Mouse (Mus musculus) stomach, embryonic 16.5 days (tissue): ENCODE data around the gene Slco3a1. TPM values are rescaled to one million over a fixed set of nuclear protein-coding genes. Genes with fewer than 3 reads are reported as not detected.

Experiments used
- ATAC-seq: fragments of 200-750 bp; cut with Nextera tagmentation; 2 replicates; pipeline ENCODE4 v1.8.0; 2017; ENCODE audit warnings: moderate number of reproducible peaks, moderate TSS enrichment; ENCODE audit not compliant: insufficient read depth, low FRiP score
- H3K27ac ChIP-seq: fragments of 300-500 bp; sonication (generic); 2 replicates; pipeline ENCODE4 v1.5.1; 2014; ENCODE audit warnings: low read length
- H3K27me3 ChIP-seq: fragments of 300-500 bp; sonication (generic); 2 replicates; pipeline ENCODE4 v1.6.1; 2014; ENCODE audit warnings: low read length, control low read depth, mixed read lengths; ENCODE audit not compliant: control insufficient read depth, insufficient read depth
- H3K36me3 ChIP-seq: fragments of 300-500 bp; sonication (generic); 2 replicates; pipeline ENCODE4 v1.6.1; 2014; ENCODE audit warnings: low read length; ENCODE audit not compliant: control insufficient read depth, insufficient read depth
- H3K4me1 ChIP-seq: fragments of 300-500 bp; sonication (generic); 2 replicates; pipeline ENCODE4 v1.6.1; 2014; ENCODE audit warnings: low read length, control low read depth, mixed read lengths; ENCODE audit not compliant: control insufficient read depth, insufficient read depth
- H3K4me2 ChIP-seq: fragments of 300-500 bp; sonication (generic); 2 replicates; pipeline ENCODE4 v1.6.1; 2014; ENCODE audit warnings: low read depth, low read length, mixed read lengths
- H3K4me3 ChIP-seq: fragments of 300-500 bp; sonication (generic); replicated peaks from 2 replicates; pipeline ENCODE4 v1.5.1; 2014; ENCODE audit warnings: mild to moderate bottlenecking, low read length
- H3K9ac ChIP-seq: fragments of 300-500 bp; sonication (generic); 2 replicates; pipeline ENCODE4 v1.6.1; 2014; ENCODE audit warnings: low read length
- H3K9me3 ChIP-seq: fragments of 300-500 bp; sonication (generic); replicated peaks from 2 replicates; pipeline ENCODE4 v1.6.1; 2016; ENCODE audit warnings: low read length, control low read depth; ENCODE audit not compliant: control insufficient read depth
- WGBS: fragments of 180-500 bp; shearing (Covaris S2); extraction: QIAGEN DNeasy Blood & Tissue Kit; methylation state at CpG from one replicate; pipeline ENCODE4 v1.1.7; 2014; 5-methylcytosine and 5-hydroxymethylcytosine counted together
- polyA plus RNA-seq: library from polyadenylated mRNA; unstranded; fragments of >200 nt; fragmentation: Nextera tagmentation; extraction: Ambion mirVana; gene quantifications from 2 replicates; pipeline ENCODE4 v1.2.1, GENCODE M21; 2015

Gene Slco3a1
- polyA plus RNA-seq, 1 experiment from 2014 or later, result 10.7 TPM

DNA sequence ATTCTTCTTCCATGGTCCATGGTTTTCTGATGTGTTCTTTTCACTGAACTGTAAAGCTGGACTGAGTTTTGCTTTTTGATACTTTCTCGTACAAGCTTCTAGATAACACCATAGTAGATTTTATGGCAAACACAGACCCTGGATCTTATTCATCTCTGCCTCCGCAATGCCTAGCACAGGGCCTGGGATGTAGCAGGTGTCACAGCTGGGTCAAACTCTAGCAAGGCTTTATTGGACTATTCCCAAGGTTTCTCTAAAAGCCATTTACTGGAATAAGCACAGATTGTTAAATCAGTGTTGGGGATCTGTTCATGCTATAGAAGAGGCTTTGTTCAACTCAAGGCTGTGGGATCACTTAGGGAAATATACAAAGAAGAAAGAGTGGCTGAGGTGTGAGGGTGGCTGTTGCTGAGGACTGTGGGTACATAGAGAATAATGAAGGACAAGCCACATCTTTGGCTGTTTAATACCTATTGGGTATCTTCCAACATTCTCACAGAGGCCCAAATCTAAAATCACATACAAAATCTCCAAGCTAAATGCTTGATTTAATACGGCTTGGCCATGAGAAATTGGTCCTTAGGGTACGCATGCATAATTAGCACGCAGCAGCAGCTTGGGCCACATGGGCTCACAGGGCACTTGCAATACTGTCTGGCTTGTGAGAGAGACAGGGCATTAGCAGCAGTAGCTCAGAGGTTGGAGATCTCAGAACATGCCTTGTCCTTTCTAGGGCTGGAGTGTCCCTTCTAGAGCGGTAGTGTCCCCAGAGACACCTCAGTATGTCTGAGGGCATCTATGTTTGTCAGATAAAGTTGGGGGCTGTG lies 241.1 kb downstream of the Slco3a1 start:
- Histone ChIP-seq H3K36me3 (no peaks in the 10 kb centered on the region), H3K9ac (no peak overlapping the region), H3K4me2 (no peak overlapping the region), H3K4me3 (no peak overlapping the region), H3K9me3 (no peaks in the 10 kb centered on the region), H3K4me1 (no peaks in the 10 kb centered on the region), H3K27me3 (no peaks in the 10 kb centered on the region), H3K27ac (no peak overlapping the region)
- ATAC-seq, result no peak
- 87% methylated on average over 6 of the region's 6 CpGs for WGBS

DNA sequence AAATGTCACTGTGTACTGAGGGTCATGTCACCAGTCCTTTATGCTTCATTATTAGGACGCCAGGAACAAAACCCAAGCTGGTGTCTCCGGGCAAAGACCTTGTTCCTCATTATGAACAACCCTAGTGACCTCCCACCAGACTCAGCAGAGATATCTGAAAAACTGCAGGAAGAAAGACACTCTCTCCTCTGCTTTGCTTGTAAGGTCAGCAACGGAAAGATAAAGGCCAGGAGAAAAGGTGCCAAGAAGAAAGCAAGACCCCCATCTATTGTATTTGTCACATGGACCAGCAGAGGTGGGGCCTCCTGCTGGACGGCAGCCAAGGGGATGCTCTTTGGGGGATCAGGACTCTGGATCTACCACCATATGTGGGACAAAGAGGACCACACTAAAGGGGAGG lies 243.0 kb downstream of the Slco3a1 start:
- 62% methylated on average over 4 of the region's 4 CpGs for WGBS
- Histone ChIP-seq H3K27me3 (no peaks in the 10 kb centered on the region), H3K9me3 (no peaks in the 10 kb centered on the region), H3K9ac (no peak overlapping the region), H3K4me1 (no peaks in the 10 kb centered on the region), H3K4me2 (no peak overlapping the region), H3K36me3 (no peaks in the 10 kb centered on the region), H3K27ac (no peak overlapping the region), H3K4me3 (no peak overlapping the region)
- no peak for ATAC-seq

DNA sequence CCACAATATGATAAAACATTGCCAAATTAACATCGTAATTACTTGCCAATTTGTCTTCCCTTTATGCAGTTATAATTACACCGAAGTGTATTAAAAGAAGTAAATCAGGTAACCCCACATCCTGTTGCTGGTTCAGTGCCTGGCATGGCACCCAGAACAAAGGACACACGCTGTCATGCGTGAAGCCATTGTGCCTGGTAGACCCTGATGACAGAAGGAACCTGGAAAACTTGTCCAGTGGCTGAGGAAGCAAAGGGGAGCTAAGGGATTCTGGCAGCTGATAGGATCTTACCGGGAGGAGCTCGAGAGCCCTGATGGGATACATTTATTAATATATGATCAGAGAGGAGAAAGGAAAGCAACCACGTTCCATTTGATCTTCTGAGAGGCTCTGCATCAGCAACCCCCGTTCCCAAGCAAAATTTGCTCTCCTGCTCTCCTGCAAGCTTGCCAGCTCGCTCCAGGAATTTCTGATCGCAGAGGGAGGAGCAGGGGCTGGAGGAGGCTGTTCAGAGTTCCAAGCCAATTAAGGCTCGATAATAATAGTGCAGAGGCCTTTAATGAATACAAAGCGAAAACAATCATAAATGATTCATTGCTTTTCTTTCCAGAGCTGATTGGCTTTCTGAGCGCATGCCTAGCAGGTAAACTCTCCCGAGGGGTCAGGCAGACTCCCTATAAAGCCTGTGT lies 250.8 kb downstream of the Slco3a1 start:
- no peaks in the 10 kb centered on the region for H3K27me3 ChIP-seq
- H3K4me1 ChIP-seq, result no peaks in the 10 kb centered on the region
- H3K36me3 ChIP-seq, result no peaks in the 10 kb centered on the region
- ATAC-seq, result no peak
- H3K9me3 ChIP-seq, result no peaks in the 10 kb centered on the region
- no peak overlapping the region for H3K4me3 ChIP-seq
- 64% methylated on average over 14 of the region's 14 CpGs for WGBS
- H3K27ac ChIP-seq, result no peak overlapping the region
- H3K9ac ChIP-seq, result no peak overlapping the region
- H3K4me2 ChIP-seq, result no peak overlapping the region

DNA sequence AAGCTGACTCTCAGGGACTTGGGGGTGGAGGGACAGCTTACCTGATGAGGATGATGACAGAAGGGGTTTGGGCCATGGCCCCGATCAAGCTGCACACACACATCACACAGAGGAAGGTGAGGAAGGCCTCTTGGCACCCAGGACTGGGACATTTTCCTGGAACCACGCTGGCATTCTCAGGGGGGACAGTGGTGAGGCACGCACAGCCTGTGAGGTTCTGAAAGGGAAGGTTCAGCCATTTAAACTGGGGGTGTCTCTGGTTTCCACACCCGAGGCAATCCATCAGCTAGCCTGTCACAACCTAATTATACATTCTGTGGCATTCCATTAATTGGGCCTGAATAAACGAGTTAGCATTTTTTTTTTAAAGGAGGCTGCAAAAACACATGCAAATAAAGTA lies 251.5 kb downstream of the Slco3a1 start:
- Histone ChIP-seq H3K4me2 (no peak overlapping the region), H3K27me3 (no peaks in the 10 kb centered on the region), H3K4me1 (no peaks in the 10 kb centered on the region), H3K9me3 (no peaks in the 10 kb centered on the region), H3K27ac (no peak overlapping the region), H3K9ac (no peak overlapping the region), H3K4me3 (no peak overlapping the region), H3K36me3 (no peaks in the 10 kb centered on the region)
- ATAC-seq, result no peak
- WGBS, result 72% methylated on average over 5 of the region's 5 CpGs

DNA sequence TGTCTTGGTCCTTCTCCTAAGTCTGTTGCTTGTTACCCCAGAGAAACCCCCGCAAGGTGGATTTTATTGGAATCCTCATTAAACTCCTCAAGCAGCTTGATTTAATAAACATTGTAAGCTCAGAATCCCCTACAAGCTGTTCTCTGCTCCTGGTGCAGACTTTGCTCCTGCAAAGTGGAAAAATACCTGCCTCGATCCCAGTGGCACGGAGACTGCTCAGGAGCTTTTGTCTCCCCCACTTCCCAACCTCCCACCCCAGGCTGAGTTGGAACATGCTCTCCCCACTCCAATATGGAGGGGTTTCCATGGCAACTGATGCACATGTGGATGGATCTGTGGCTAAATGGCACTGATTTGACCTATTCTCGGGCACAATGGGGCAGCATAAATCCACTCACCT lies 268.0 kb downstream of the Slco3a1 start:
- Histone ChIP-seq H3K27ac (no peak overlapping the region), H3K27me3 (no peaks in the 10 kb centered on the region), H3K9ac (no peak overlapping the region), H3K36me3 (no peaks in the 10 kb centered on the region), H3K9me3 (no peaks in the 10 kb centered on the region), H3K4me3 (no peak overlapping the region), H3K4me2 (no peak overlapping the region), H3K4me1 (no peaks in the 10 kb centered on the region)
- WGBS, result 77% methylated on average over 4 of the region's 4 CpGs
- ATAC-seq, result no peak

DNA sequence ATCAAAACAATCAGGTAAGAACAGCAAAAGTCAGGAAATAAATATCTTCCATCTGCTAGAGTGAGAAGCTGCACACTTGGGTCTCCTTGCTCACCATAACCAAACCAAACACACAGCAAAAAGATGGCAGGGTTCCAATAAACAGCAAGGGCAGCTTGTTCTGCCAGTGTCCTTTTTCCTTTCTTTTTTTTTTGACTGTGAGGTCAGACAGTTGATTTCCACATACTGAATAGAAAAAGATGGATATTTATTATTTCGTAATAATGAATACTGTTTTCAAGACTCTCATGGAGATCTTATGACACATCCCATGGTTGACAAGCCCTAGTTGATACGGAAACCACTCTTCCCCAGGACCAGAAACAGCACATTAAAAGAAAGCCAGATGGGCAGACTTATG lies 274.2 kb downstream of the Slco3a1 start:
- Histone ChIP-seq H3K27ac (no peak overlapping the region), H3K9me3 (no peaks in the 10 kb centered on the region)

DNA sequence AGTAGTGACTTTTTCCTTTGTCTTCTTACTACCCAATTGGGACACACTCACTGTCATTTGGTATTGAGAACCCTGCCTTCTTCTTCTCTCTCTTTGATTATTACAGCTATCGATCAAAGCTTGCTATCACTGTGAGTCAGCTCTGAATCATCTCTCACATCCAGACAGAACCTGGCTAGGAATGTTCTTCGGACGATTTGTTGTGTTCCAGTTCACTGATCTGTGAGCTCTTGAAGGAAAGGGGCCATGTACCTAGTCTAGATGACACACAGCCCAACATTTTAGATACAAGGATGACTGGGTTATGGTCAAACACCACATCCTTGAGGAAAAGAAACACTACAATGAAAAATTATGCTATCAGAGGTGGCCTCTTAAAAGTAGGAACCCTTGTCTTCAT lies 275.2 kb downstream of the Slco3a1 start:
- no peak overlapping the region for H3K4me2 ChIP-seq
- H3K36me3 ChIP-seq, result no peaks in the 10 kb centered on the region
- no peak overlapping the region for H3K4me3 ChIP-seq
- H3K9ac ChIP-seq, result no peak overlapping the region
- WGBS, result 92% methylated on average over 3 of the region's 3 CpGs
- H3K9me3 ChIP-seq, result no peaks in the 10 kb centered on the region
- no peak overlapping the region for H3K27ac ChIP-seq
- H3K4me1 ChIP-seq, result no peaks in the 10 kb centered on the region
- no peak for ATAC-seq
- no peaks in the 10 kb centered on the region for H3K27me3 ChIP-seq

More for the DNA sequence above, 274.2 kb downstream of the Slco3a1 start:
- Histone ChIP-seq H3K9ac (no peak overlapping the region), H3K4me1 (no peaks in the 10 kb centered on the region), H3K4me3 (no peak overlapping the region), H3K36me3 (no peaks in the 10 kb centered on the region), H3K4me2 (no peak overlapping the region), H3K27me3 (no peaks in the 10 kb centered on the region)
- 82% methylated on average over 2 of the region's 2 CpGs for WGBS
- ATAC-seq, result no peak

DNA sequence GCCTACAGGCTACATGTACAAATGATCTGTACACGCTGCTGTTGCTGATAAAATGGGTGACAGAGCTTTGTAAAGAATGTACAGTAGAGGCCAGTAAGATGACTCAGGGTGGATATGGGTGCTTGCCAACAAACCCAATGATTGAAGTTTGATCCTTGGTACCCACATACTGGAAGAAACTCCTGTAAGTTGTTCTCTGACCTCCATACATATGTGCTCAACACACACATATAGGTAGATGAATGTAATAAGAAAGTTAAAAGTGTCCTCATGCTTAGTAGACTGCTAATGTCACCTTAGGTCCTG lies 284.5 kb downstream of the Slco3a1 start:
- Histone ChIP-seq H3K9me3 (no peaks in the 10 kb centered on the region), H3K9ac (no peak overlapping the region), H3K27ac (no peak overlapping the region), H3K4me2 (no peak overlapping the region), H3K4me3 (no peak overlapping the region), H3K4me1 (no peaks in the 10 kb centered on the region), H3K36me3 (no peaks in the 10 kb centered on the region), H3K27me3 (no peaks in the 10 kb centered on the region)
- WGBS, result 74% methylated on average over 1 of the region's 1 CpGs
- ATAC-seq, result no peak

DNA sequence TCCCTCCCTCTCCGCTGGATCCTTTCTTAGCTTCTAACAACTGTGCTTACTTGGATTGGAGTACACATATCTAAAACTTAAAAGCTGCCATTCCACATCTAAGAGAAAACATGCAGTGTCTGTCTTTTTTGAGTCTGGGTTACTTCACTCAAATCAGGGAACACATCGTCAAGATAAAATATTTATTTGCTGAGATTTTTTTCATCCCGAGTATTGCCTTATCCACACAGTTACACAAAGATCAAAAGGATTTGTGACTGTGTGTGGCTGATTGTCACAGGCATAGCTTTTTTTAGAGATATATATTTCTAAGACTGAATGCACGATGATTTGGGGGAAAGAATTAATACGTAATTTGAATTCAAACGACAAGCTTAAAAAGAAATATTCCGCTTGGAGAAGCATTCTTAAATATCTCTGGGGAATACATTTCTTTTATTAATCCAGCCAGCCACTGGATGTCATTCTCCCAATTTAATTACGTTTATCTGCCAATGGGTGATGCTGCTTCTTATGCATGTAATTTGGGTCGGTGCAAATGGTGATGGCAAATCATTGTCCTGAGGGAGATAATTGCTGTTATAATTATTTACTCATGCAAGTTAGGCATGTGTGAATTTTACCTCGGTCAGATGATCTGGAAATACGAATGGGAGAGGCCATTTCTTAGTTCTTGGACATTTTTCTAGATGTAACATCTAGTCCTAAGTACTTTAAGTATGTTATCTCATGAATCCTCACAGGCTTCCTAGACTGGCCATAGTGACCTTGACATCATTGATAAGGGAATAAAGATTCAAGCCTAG lies 285.1 kb downstream of the Slco3a1 start:
- Histone ChIP-seq H3K36me3 (no peaks in the 10 kb centered on the region), H3K27ac (no peak overlapping the region), H3K4me1 (no peaks in the 10 kb centered on the region), H3K4me3 (no peak overlapping the region), H3K9ac (no peak overlapping the region), H3K27me3 (no peaks in the 10 kb centered on the region), H3K9me3 (no peaks in the 10 kb centered on the region), H3K4me2 (no peak overlapping the region)
- no peak for ATAC-seq
- WGBS, result 81% methylated on average over 11 of the region's 11 CpGs
